ENCODE assay signal across 8 mouse cellular contexts in the genomic region with DNA sequence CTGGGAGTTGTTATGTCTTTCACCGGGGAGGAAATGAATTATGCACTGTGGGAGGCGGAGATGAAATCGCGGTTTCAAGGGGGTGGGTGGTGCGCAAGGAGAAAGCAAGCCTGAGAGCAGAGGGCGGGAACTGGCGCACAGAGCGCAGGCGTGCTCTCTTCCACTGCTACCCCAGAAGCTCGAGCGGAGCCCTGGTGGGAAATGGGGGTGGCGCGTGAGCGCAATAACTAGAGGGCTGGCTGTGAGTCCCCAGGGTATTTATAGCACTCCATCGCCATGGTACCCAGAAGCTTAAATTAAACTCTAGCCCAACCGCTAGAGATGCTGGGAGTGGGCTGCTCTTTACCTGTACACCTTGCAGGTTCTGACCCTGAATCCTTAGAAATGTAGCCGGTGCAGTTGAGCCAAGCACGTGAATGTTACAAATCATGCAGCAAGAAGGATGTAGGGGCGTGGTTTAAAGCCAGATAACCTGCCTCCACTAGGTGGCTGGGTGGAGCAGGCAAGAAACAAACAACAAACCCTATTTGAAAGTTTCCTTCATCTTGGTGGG. TPM values are rescaled to one million over a fixed set of nuclear protein-coding genes. Genes with fewer than 3 reads are reported as not detected.
DNase-seq lines count a peak whose midpoint lies in the region; ATAC-seq lines count a peak whose summit lies in the region.

No protein-coding gene starts in this region.

- no peak for DNase-seq in heart, postnatal 25 days (ENCODE audit: low spot score)
- DNase-seq in cerebellum, postnatal 14 days, result peak; percentile 32 to 37
- peak; percentile 53 to 56 for DNase-seq in kidney, postnatal 36 days
- DNase-seq in liver, embryonic 13.5 days, result no peak
- DNase-seq in adipocyte (ENCODE audit: low spot score), result no peak

- intact Hi-C loops in heart, postnatal 25 days (cut with DNase I), result no loop called here

- H3K4me2 ChIP-seq in heart, embryonic 11.5 days, result peak overlapping the region; percentile 67
- H3K4me2 ChIP-seq in heart, embryonic 16.5 days (ENCODE audit: low read depth, low read length), result peak overlapping the region; percentile 66
- H3K4me2 ChIP-seq in liver, embryonic 13.5 days, result peak overlapping the region; percentile 37
- peak overlapping the region; percentile 52 for H3K4me2 ChIP-seq in neural tube, embryonic 13.5 days

- WGBS in heart, embryonic 11.5 days (ENCODE audit: insufficient replicate concordance), result under 1% methylated on average over 19 of the region's 19 CpGs
- WGBS in heart, embryonic 16.5 days, result 1% methylated on average over 19 of the region's 19 CpGs
- WGBS in liver, embryonic 13.5 days (ENCODE audit: insufficient replicate concordance), result under 1% methylated on average over 19 of the region's 19 CpGs
- under 1% methylated on average over 19 of the region's 19 CpGs for WGBS in neural tube, embryonic 13.5 days

- peak overlapping the region; percentile 62; the same call in 1 of the 2 replicates for H3K9ac ChIP-seq in heart, embryonic 11.5 days (ENCODE audit: low read depth, low read length)
- H3K9ac ChIP-seq in heart, embryonic 16.5 days (ENCODE audit: low read length), result peak overlapping the region; percentile 41; the same call in 1 of the 2 replicates
- H3K9ac ChIP-seq in liver, embryonic 13.5 days, result no peak overlapping the region
- peak overlapping the region; percentile 55 for H3K9ac ChIP-seq in neural tube, embryonic 13.5 days

- peak; percentile 61; the same call in 1 of the 2 replicates for ATAC-seq in heart, embryonic 11.5 days (replicated peaks; ENCODE audit: insufficient number of reproducible peaks, low FRiP score, low TSS enrichment)
- peak; percentile 85 for ATAC-seq in heart, embryonic 16.5 days (replicated peaks; ENCODE audit: extremely low read depth, insufficient read depth, low FRiP score)
- no peak for ATAC-seq in liver, embryonic 13.5 days (ENCODE audit: low read depth)
- peak; percentile 84 for ATAC-seq in neural tube, embryonic 13.5 days (ENCODE audit: low read depth)

- 0 out of 2 replicates have a peak, but pooled peaks cover 4% of the 10 kb centered on the region for H3K4me1 ChIP-seq in heart, embryonic 11.5 days (ENCODE audit: control insufficient read depth, insufficient read depth, low read length)
- H3K4me1 ChIP-seq in heart, embryonic 16.5 days (ENCODE audit: control insufficient read depth, insufficient read depth, low read length), result peaks cover 9% of the 10 kb centered on the region
- no peaks in the 10 kb centered on the region for H3K4me1 ChIP-seq in liver, embryonic 13.5 days (replicated peaks)
- H3K4me1 ChIP-seq in neural tube, embryonic 13.5 days (replicated peaks), result peaks cover 11% of the 10 kb centered on the region

- no peaks in the 10 kb centered on the region for H3K9me3 ChIP-seq in heart, embryonic 11.5 days (replicated peaks; ENCODE audit: control insufficient read depth, low read length)
- H3K9me3 ChIP-seq in heart, embryonic 16.5 days (replicated peaks; ENCODE audit: control insufficient read depth, low read length), result no peaks in the 10 kb centered on the region
- no peaks in the 10 kb centered on the region for H3K9me3 ChIP-seq in liver, embryonic 13.5 days (replicated peaks)
- H3K9me3 ChIP-seq in neural tube, embryonic 13.5 days, result no peaks in the 10 kb centered on the region

- H3K4me3 ChIP-seq in heart, embryonic 11.5 days (ENCODE audit: low read depth, low read length), result peak overlapping the region; percentile 35
- peak overlapping the region; percentile 37 for H3K4me3 ChIP-seq in heart, embryonic 16.5 days (ENCODE audit: low read length)
- no peak overlapping the region for H3K4me3 ChIP-seq in liver, embryonic 13.5 days (replicated peaks)
- H3K4me3 ChIP-seq in neural tube, embryonic 13.5 days, result peak overlapping the region; percentile 31

- no peaks in the 10 kb centered on the region for H3K36me3 ChIP-seq in heart, embryonic 11.5 days (ENCODE audit: control insufficient read depth, insufficient read depth, low read length)
- H3K36me3 ChIP-seq in heart, embryonic 16.5 days (ENCODE audit: control insufficient read depth, insufficient read depth), result no peaks in the 10 kb centered on the region
- H3K36me3 ChIP-seq in liver, embryonic 13.5 days, result no peaks in the 10 kb centered on the region
- H3K36me3 ChIP-seq in neural tube, embryonic 13.5 days, result no peaks in the 10 kb centered on the region

- H3K27me3 ChIP-seq in heart, embryonic 11.5 days (ENCODE audit: control insufficient read depth, insufficient read depth, low read length), result peaks cover 9% of the 10 kb centered on the region
- peaks cover 4% of the 10 kb centered on the region; the same call in 1 of the 2 replicates for H3K27me3 ChIP-seq in heart, embryonic 16.5 days (ENCODE audit: control insufficient read depth, insufficient read depth, low read length)
- peaks cover 30% of the 10 kb centered on the region for H3K27me3 ChIP-seq in liver, embryonic 13.5 days
- peaks cover 20% of the 10 kb centered on the region for H3K27me3 ChIP-seq in neural tube, embryonic 13.5 days

- no peak overlapping the region for H3K27ac ChIP-seq in heart, embryonic 11.5 days (ENCODE audit: low read depth, low read length)
- H3K27ac ChIP-seq in heart, embryonic 16.5 days (ENCODE audit: low read length), result no peak overlapping the region
- H3K27ac ChIP-seq in liver, embryonic 13.5 days, result no peak overlapping the region
- peak overlapping the region; percentile 20; the same call in 1 of the 2 replicates for H3K27ac ChIP-seq in neural tube, embryonic 13.5 days (replicated peaks)

RNA-seq across cellular contexts. Expression of gene Wwc1, which starts 5.6 kb away (rescaled TPM):
- 2.5 and 2.9 TPM in 2 replicates for polyA plus RNA-seq in heart, embryonic 11.5 days (2014; fragmentation: Nextera tagmentation; extraction: Ambion mirVana)
- 1 to 10 TPM; 1.3 to 1.5 TPM for total RNA-seq in heart, postnatal 25 days (2021)
- 0.77 and 3.0 TPM in 2 replicates for polyA plus RNA-seq in heart, embryonic 16.5 days (2015; fragmentation: Nextera tagmentation; extraction: Ambion mirVana)
- polyA plus RNA-seq in liver, embryonic 13.5 days (2015; fragmentation: Nextera tagmentation; extraction: Ambion mirVana), result 0.86 and 0.95 TPM in 2 replicates
- polyA plus RNA-seq in neural tube, embryonic 13.5 days (2015; fragmentation: Nextera tagmentation; extraction: Ambion mirVana), result 6.3 TPM in 2 replicates

Comparison
In these comparisons a context has a peak if more than half of its experiments do, and no peak if none do; other contexts are left out.
1. DNase-seq: peak in cerebellum, postnatal 14 days (2 of 2) and kidney, postnatal 36 days (2 of 2); none in heart, postnatal 25 days (single experiment), liver, embryonic 13.5 days (single experiment) and adipocyte (single experiment).
2. Peak in every context shown above with its lines, with median percentiles within 50 percentile points of each other: H3K4me2 ChIP-seq.